Mouse (Mus musculus): ENCODE measurements at regions not wholly inside any gene's neighbourhood (a gene's known extent, or its start where the extent isn't known, plus 50 kb on each side); places are given as distances from the start of the nearest gene placed in this dataset.
"Not testable (repeated sequence)": the region's sequence is repeated elsewhere in the genome, so short reads cannot be mapped to it uniquely, and the experiment has no call there.

- Histone ChIP-seq H3K4me3 (no peak overlapping the region), H3K4me2 (no peak overlapping the region), H3K9ac (no peak overlapping the region), H3K4me1 (no peaks in the 10 kb centered on the region), H3K9me3 (no peaks in the 10 kb centered on the region), H3K27me3 (replicated peaks) (no peaks in the 10 kb centered on the region), H3K27ac (no peak overlapping the region), H3K36me3 (replicated peaks) (no peaks in the 10 kb centered on the region)
- 83% methylated on average over 9 of the region's 9 CpGs for WGBS
- no peak for ATAC-seq (replicated peaks)
Measured at GRCm38 (mm10) chr9:31648551-31648950, 184.3 kb upstream of the Tmem45b start.

GRCm38 (mm10) chr9:31645114-31645513 lies 180.9 kb upstream of the Tmem45b start:
- no peak overlapping the region for H3K9ac ChIP-seq
- H3K4me2 ChIP-seq, result no peak overlapping the region
- H3K4me1 ChIP-seq, result no peaks in the 10 kb centered on the region
- H3K9me3 ChIP-seq, result no peaks in the 10 kb centered on the region
- no peak for ATAC-seq (replicated peaks)
- 74% methylated on average over 7 of the region's 7 CpGs for WGBS
- H3K36me3 ChIP-seq (replicated peaks), result no peaks in the 10 kb centered on the region
- H3K27ac ChIP-seq, result no peak overlapping the region
- no peaks in the 10 kb centered on the region for H3K27me3 ChIP-seq (replicated peaks)
- H3K4me3 ChIP-seq, result no peak overlapping the region

GRCm38 (mm10) chr9:31644106-31644505 lies 179.8 kb upstream of the Tmem45b start:
- 84% methylated on average over 3 of the region's 3 CpGs for WGBS
- Histone ChIP-seq H3K4me1 (no peaks in the 10 kb centered on the region), H3K36me3 (replicated peaks) (no peaks in the 10 kb centered on the region), H3K9ac (no peak overlapping the region), H3K4me2 (no peak overlapping the region), H3K4me3 (no peak overlapping the region), H3K27ac (no peak overlapping the region), H3K27me3 (replicated peaks) (no peaks in the 10 kb centered on the region), H3K9me3 (no peaks in the 10 kb centered on the region)
- no peak for ATAC-seq (replicated peaks)

- Histone ChIP-seq H3K27me3 (replicated peaks) (no peaks in the 10 kb centered on the region), H3K9ac (no peak overlapping the region), H3K4me2 (no peak overlapping the region), H3K36me3 (replicated peaks) (no peaks in the 10 kb centered on the region), H3K9me3 (no peaks in the 10 kb centered on the region), H3K4me1 (no peaks in the 10 kb centered on the region), H3K4me3 (no peak overlapping the region), H3K27ac (no peak overlapping the region)
- no peak for ATAC-seq (replicated peaks)
- WGBS, result 89% methylated on average over 4 of the region's 4 CpGs
Measured at GRCm38 (mm10) chr9:31642169-31642568, 177.9 kb upstream of the Tmem45b start.

GRCm38 (mm10) chr9:31628291-31628690 lies 164.0 kb upstream of the Tmem45b start:
- no peaks in the 10 kb centered on the region for H3K4me1 ChIP-seq
- H3K27ac ChIP-seq, result no peak overlapping the region
- no peak overlapping the region for H3K9ac ChIP-seq
- no peak for ATAC-seq (replicated peaks)
- H3K36me3 ChIP-seq (replicated peaks), result no peaks in the 10 kb centered on the region
- 86% methylated on average over 6 of the region's 6 CpGs for WGBS
- H3K4me3 ChIP-seq, result no peak overlapping the region
- H3K4me2 ChIP-seq, result no peak overlapping the region
- no peaks in the 10 kb centered on the region for H3K9me3 ChIP-seq
- H3K27me3 ChIP-seq (replicated peaks), result no peaks in the 10 kb centered on the region

- not testable (repeated sequence) for H3K4me2 ChIP-seq; H3K36me3 ChIP-seq (replicated peaks); H3K27me3 ChIP-seq (replicated peaks); H3K4me3 ChIP-seq; H3K9ac ChIP-seq; ATAC-seq (replicated peaks); H3K9me3 ChIP-seq; H3K27ac ChIP-seq; H3K4me1 ChIP-seq
- WGBS, result 93% methylated on average over 7 of the region's 7 CpGs
Measured at GRCm38 (mm10) chr9:31621553-31621952, 157.3 kb upstream of the Tmem45b start.

- Histone ChIP-seq H3K9ac (no peak overlapping the region), H3K27ac (no peak overlapping the region), H3K4me2 (no peak overlapping the region), H3K27me3 (replicated peaks) (no peaks in the 10 kb centered on the region), H3K36me3 (replicated peaks) (no peaks in the 10 kb centered on the region), H3K4me3 (no peak overlapping the region), H3K9me3 (no peaks in the 10 kb centered on the region), H3K4me1 (no peaks in the 10 kb centered on the region)
- 65% methylated on average over 6 of the region's 6 CpGs for WGBS
- ATAC-seq (replicated peaks), result no peak
Measured at GRCm38 (mm10) chr9:31619344-31619743, 155.1 kb upstream of the Tmem45b start.

- no peaks in the 10 kb centered on the region for H3K4me1 ChIP-seq
- 74% methylated on average over 13 of the region's 13 CpGs for WGBS
- ATAC-seq (replicated peaks), result no peak
- H3K36me3 ChIP-seq (replicated peaks), result no peaks in the 10 kb centered on the region
- H3K9ac ChIP-seq, result no peak overlapping the region
- no peak overlapping the region for H3K4me2 ChIP-seq
- no peaks in the 10 kb centered on the region for H3K27me3 ChIP-seq (replicated peaks)
- no peak overlapping the region for H3K4me3 ChIP-seq
- H3K27ac ChIP-seq, result no peak overlapping the region
- H3K9me3 ChIP-seq, result no peaks in the 10 kb centered on the region
Measured at GRCm38 (mm10) chr9:31614250-31614945, 150.1 kb upstream of the Tmem45b start.

- WGBS, result 76% methylated on average over 8 of the region's 8 CpGs
Measured at GRCm38 (mm10) chr9:31611036-31611695, 146.9 kb upstream of the Tmem45b start.

GRCm38 (mm10) chr9:31610631-31611030 lies 146.4 kb upstream of the Tmem45b start:
- no peak overlapping the region for H3K4me3 ChIP-seq
- no peak overlapping the region for H3K4me2 ChIP-seq
- ATAC-seq (replicated peaks), result no peak
- no peaks in the 10 kb centered on the region for H3K4me1 ChIP-seq
- no peak overlapping the region for H3K27ac ChIP-seq
- H3K27me3 ChIP-seq (replicated peaks), result no peaks in the 10 kb centered on the region
- no peaks in the 10 kb centered on the region for H3K36me3 ChIP-seq (replicated peaks)
- no peak overlapping the region for H3K9ac ChIP-seq
- 72% methylated on average over 4 of the region's 4 CpGs for WGBS
- H3K9me3 ChIP-seq, result no peaks in the 10 kb centered on the region

More at GRCm38 (mm10) chr9:31611036-31611695, 146.9 kb upstream of the Tmem45b start:
- Histone ChIP-seq H3K4me1 (no peaks in the 10 kb centered on the region), H3K27me3 (replicated peaks) (no peaks in the 10 kb centered on the region), H3K9ac (no peak overlapping the region), H3K4me3 (no peak overlapping the region), H3K27ac (no peak overlapping the region), H3K4me2 (no peak overlapping the region), H3K9me3 (no peaks in the 10 kb centered on the region), H3K36me3 (replicated peaks) (no peaks in the 10 kb centered on the region)
- no peak for ATAC-seq (replicated peaks)

- ATAC-seq (replicated peaks), result no peak
- WGBS, result 64% methylated on average over 1 of the region's 1 CpGs
- H3K4me3 ChIP-seq, result no peak overlapping the region
Measured at GRCm38 (mm10) chr9:31610212-31610611, 145.9 kb upstream of the Tmem45b start.

GRCm38 (mm10) chr9:31609731-31610130 lies 145.5 kb upstream of the Tmem45b start:
- no peaks in the 10 kb centered on the region for H3K36me3 ChIP-seq (replicated peaks)
- no peak overlapping the region for H3K4me2 ChIP-seq
- no peak overlapping the region for H3K9ac ChIP-seq
- no peaks in the 10 kb centered on the region for H3K9me3 ChIP-seq
- H3K4me1 ChIP-seq, result no peaks in the 10 kb centered on the region
- ATAC-seq (replicated peaks), result no peak
- no peak overlapping the region for H3K4me3 ChIP-seq
- 83% methylated on average over 3 of the region's 3 CpGs for WGBS
- H3K27me3 ChIP-seq (replicated peaks), result no peaks in the 10 kb centered on the region
- H3K27ac ChIP-seq, result no peak overlapping the region

More at GRCm38 (mm10) chr9:31610212-31610611, 145.9 kb upstream of the Tmem45b start:
- Histone ChIP-seq H3K9ac (no peak overlapping the region), H3K4me2 (no peak overlapping the region), H3K9me3 (no peaks in the 10 kb centered on the region), H3K4me1 (no peaks in the 10 kb centered on the region), H3K27ac (no peak overlapping the region), H3K27me3 (replicated peaks) (no peaks in the 10 kb centered on the region), H3K36me3 (replicated peaks) (no peaks in the 10 kb centered on the region)

Data from midbrain, embryonic 15.5 days (tissue).